Mouse (Mus musculus) layer of hippocampus, adult 9-11 months (tissue): ENCODE measurements around the gene Wapl.
A peak's percentile ranks its signal among the peaks of the same experiment; 100 is the strongest.

ENCODE experiments used
- DNase-seq: peaks from one replicate; pipeline ENCODE4 v3.0.0; 2022

Gene Wapl

DNA sequence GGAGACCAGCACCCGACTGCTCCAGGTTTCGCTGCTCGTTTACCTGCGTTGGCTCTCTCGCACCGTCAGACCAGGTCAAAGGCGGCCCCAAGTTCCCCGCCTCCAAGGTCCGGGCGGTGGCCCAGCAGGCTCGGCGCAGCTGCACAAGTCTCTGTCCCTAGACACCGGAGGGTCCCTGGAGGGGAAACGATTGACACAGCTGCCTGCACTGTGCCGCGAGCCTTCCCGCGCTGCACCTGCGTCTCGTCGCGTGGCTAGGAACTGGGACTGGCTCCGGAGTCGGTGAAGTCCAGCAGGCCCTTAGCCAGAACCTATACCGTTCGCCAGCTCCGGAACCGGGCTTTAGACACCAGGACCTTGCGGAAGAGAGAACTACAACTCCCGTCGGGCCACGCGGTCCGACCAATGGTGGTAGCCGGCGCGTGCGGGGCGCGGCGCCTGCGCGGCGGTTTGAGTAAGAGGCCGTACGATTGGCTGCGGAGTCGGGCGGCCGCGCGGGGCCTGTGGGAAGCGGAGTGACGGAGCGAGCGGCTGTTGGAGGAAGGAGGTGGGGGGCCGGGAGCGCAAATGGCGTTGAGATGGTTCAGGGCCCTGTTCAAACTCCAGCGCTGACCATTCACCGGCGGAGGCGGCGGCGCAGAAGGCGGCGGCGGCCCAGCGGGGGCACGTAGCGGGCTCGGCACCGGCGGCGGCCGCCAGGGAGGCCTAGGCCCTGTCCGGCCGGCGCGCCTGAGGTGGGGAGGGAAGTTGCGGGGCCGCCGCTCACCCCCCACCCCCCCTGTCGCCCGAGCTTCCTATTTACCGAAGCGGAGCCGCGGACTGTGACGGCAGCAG is at the start of gene Wapl:
TSS of gene Wapl (plus strand) at position 534 of the 834 bp plus-strand sequence.
- peak; percentile 97 for DNase-seq

DNA sequence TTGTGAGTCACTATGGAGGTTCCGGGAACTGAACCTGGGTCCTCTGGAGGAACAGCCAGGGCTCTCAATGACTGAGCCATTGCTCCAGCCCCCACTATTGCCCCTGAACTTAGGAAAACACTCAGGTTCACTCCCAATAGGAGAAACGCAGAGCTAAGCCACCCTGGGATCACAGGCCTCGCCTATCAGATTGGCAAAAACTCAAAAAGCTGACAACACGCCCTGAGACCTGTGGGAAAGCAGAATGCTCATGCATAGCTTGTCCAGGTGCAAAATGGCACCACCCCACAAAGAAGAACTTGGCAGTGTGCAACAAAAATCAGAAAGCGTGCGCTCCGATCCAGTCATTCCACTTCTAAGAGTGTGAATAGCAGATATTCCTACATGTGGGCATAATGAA is 46.9 kb upstream of the Wapl start:
- DNase-seq, result no peak

DNA sequence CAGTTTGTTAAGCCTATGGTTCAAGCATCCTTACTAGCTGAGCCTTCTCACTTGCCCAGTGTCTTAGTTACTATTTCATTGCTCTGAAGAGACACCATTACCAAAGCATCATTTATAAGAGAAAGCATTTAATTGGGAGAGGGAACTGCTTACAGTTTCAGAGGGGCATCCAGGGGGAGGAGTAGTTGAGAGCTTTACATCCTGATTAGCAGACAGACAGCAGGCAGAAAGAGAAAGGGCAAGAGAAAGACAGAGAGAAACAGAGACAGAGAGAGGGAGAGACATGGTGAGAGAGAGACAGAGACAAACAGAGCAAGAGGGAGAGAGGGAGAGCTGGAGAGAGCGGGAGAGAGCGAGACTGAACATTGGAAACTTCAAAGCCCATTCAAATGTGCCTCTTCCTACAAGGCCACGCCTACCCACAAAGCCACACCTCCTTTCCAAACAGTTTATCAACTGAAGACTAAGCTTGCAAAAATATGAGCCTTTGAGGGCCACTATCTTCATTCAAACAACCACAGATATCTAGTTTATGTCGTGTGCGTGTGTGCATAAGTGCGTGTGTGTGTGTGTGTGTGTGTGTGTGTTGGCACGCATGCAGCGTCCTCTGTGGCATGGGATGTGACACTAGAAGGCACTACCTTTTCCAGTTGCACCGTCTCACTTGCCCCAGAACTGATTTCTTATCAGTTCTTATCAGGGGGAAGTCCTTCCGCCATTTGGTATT is 40.8 kb upstream of the Wapl start:
- no peak for DNase-seq

DNA sequence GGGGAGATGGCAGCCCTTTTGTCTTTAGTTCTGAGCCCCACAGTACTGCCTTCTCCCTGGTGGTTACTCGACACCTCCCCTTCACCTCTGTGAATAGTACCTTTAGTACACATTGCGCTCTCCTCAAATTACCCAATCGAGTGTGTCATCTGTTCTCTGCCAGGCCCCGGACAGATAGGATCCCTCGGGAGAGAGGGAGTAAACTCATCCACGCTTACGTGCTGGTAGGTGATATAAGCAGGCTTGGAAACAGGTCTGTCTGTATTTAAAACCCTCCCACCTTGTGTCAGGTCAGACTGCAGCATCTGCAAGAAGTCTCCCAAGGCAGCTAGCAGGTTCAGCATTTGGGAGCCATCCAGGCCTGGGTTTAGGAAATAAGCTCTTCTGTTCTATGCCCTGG is 38.5 kb upstream of the Wapl start:
- DNase-seq, result no peak

DNA sequence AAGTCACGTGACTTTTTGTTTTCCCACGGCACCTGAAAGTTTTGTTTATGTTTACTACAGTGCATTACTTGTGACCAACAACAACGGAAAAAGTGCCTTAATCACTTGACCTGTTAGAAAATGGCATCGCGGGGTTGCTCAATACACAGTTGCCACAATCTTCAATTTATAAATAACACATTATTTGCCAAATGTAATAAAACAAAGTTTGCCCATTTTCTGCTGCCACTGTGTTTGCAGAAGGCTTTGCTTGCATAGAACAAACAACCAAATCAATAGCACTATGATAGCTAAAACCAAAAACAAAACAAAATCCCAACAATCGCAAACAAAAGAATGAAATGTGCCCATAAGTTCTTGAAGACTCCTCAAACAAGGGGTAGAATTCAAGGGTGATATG is 38.0 kb upstream of the Wapl start:
- no peak for DNase-seq

DNA sequence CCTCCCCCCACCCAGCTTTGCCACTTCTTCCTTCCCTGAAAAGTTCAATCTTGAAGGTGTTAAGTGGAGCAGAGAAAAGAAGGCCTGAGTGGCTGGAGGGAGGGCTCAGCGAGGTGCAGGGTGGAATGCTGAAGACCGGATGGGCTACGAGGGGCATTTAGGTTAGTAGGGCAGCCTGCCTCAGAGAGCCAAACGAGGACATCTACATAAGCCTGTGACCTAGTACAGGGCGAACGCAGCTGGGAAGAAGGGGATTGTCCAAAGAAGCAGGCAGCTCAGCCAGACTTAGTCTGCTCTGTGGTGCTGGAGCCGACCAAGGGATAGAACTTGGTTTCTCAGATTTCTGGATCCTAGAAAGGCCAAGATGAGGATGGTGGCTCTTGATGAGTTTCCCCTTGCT is 29.6 kb upstream of the Wapl start:
- DNase-seq, result no peak

DNA sequence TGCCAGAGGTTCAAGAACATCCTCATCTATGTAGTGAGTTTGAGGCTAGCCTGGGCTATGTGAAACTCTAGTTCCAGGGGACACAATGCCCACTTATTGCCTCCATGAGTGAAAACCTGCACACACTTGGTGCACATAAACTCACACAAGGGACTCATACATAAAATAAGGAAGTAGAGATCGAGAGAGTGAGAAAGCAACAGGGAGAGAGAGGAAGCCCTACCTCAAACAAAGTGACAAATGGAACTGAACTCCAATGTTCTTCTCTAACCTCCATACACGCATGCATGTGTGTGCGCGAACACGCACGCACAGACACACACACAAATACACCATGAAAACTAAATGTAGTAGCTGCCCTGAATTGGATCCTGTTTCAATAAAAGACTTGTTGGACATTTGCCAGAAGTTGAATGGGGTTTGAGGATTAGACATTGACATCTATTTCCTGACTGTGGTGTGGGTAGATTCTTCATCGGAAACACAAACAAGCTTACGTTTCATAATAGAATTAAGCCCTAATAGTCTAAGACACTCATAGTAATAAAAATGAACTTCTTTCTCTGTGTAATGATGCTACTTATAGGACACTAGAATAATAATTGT is 25.8 kb upstream of the Wapl start:
- no peak for DNase-seq

DNA sequence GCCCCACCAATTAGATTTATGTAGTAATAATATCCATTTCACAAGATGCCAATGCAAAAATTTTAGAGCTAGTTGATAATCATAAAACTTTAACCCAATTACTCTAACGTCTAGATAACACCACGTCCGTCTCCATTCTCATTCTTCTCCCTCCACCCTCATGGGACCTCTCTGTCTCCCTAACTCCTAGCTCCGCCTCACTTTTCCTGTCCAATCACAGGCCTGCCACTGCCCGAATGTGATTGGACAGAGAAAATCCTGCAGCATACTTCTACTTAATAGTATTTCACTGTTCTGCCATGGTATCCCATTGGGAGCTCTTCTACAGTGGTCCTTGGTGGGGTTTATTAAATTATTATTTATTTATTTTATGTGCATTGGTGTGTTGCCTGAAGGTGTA is 16.6 kb upstream of the Wapl start:
- DNase-seq, result no peak

DNA sequence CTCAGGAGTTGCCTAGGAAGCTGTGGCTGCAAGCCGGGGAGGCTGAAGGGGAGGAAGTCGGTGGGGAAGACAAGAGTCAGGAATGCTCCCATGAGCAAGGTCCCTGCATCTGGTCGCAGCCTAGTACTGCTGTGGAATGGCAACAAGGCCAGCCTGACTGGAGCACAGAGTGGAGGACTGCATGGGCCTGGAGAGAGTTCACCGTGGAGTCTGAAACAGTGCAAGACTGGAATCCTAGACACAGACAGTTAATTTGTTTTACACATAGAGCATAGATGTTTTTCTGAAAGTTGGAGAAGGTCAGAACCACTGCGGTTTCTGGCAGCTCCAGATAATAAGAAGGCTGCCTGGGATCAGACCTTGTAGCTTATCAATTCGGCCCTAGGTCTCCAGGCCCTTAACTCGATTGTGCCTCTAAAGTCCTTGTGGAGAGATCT is 13.4 kb upstream of the Wapl start:
- no peak for DNase-seq

DNA sequence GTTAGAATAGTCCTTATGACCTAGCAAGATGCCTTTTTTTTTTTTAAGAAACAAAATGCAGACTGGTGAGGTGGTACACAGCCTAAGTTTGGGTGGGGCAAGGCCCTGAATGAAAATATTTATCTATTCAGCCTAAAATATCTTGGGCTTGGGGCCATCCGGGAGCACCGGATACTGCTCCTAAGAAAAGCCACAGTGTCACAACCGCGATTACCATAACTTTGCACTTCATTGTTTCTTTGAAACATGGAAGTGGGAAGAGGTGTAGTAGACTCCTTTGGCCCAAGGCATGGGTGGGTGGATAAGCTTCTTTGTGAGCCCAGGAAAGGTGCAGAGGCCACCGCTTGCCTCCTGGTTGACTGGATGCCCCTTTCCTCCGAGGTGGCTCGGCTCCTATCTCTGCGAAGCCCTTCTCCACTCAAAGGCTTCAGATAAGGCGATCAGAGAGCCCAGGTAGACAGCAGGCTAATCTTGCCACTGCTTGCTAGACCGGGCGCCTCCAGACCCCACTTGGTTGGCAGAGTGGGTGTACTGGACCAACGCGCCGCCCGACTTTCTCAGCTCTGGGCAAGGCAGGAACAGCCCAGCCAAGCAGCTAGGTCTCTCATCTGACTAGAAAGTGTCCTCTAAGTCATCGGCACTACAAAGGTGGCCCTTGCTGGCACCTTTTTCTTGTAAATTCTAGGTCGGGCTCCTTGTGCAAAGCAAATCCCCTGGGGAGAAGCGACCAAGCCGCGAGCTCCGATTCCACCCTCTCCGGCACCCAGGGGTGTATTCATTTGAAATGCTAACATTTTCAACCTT is 12.7 kb upstream of the Wapl start:
- no peak for DNase-seq

DNA sequence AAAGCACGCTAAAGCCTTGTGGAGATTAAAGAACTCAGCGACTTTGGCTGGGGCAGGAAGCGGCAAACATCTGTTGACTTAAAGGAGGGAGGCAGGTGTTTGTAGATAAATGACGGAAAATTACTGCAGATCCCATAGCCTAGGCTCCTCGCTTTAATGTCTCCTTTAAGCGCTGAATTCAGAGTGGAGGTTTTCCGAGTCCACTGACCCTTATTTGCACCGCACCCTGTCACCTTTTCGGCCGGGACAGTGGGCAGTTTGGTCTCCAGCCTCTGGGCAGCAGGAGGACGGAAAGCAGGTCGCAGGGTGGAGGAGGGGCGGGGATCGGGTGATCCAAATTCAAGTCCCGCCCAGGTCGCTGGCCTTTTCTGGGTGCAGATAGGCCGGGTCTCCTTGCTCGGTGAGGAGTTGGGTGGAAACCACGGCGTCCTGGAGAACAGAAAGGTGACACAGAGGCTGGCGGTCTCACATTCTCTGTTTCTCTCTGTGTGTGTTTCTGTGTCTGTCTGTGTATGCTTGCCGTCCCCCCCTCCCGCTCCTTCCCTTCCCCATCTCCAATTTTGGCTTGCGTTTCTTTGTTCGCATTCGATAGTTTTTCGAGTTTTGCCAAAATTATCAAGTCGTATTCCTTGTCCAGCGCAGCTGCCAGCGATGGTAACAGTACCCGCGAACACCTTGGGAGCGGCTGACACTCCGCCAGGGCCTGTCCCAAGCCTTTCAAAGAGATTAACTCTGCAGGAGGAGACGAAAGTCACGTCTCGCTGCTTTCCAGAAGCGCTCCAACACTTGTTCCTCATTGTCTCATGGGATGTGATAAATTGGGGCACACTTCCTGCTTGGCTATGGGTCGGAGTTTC is 11.9 kb upstream of the Wapl start:
- DNase-seq, result peak; percentile 12

DNA sequence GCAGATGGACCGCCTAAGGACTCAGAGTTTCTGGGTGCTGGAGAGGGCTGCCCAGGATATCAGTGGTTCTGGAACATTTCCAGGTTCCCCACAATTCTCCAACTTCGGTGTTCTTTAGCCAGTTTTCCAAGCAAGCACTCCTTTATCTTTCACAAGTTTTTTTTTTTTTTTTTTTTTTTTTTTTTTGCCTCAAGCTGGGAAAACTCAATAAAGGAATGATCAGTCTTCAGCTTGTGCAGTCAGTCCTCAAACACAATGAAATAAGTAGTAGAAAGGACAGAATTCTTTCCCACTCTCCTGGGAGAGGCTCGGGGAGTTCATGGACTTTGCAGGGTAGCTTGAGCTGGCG is 11.3 kb upstream of the Wapl start:
- DNase-seq, result no peak

DNA sequence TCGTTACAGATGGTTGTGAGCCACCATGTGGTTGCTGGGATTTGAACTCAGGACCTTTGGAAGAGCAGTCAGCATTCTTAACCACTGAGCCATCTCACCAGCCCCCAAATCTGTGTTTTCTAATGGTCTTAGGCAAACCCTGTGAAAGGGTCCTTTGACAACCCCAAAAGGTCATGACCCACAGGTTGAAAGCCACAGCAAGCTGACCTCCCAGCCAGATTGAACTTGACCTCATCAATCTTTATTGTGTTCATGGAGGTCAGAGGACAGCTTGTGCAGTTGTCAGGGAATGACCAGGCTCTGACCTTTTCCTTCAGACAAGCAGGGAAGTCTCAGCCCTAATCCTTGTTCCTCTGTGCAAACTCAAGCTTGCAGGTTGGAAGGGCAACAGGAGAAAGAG is 10.3 kb upstream of the Wapl start:
- no peak for DNase-seq

DNA sequence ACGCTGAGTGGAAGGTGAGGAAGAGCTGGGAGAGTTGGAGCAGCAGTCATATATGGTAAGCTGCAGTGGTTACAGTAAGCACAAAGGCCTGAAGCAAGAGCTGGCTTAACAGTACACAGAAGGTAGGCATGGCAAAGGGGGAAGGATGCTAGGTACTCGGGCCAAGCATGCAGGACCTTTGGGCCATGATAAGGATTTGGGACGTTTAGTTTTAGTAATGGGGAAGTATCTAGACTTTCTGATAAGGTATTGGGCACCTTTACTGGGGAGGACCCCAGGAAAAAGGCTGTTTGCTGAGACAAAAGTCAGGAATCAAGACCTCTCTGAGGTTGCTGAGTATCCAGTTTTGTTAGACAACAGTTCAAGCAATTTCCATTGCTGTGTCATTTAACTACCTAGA is 4.6 kb upstream of the Wapl start:
- no peak for DNase-seq

DNA sequence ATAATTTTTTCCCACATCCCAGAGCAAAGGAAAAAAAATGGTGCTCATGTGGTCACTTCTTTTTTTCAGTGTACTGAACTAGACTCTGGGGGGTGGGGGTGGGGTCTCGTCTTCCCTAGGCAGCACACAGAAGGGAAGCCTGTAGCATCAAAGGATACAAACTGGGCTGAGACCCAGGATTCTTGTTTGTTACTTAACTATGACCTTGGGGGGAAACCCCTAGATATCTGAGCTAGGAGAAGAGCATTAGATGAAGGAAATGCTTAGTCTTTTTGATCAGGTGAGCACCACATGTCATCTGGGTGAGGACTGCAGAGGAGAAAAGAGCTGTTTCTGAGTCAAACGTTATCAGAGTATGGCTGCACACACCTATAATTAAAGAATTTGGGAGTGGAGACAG is 3.5 kb upstream of the Wapl start:
- no peak for DNase-seq

DNA sequence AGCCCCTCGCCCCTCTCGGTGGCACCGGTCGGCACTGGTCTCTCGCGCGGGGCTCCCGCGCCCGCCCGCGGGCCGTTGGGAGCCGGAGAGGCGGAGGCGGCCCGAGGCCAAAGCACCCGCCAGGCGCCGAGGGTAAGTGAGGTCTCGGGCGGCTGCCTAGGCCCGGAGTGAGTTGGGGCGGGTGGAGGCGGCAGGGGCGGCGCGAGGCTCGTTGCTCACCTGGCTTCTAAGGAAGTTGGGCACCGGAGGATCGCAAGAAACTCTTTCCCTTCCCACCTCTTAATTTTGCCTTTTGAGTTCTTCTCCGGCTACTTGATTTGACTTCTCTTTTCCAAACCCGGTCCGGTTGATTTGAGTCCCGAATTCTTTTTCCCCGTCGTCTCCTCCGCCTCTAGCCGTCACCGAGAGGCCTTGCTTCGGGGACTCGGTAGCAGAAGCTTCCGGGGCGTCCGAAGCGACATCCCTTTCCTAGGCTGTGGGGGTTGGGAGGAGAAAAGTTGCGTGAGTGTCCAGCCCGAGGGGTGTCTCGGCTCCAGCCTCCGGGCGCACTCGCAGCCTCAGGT is 582 bp downstream of the Wapl start:
- no peak for DNase-seq

DNA sequence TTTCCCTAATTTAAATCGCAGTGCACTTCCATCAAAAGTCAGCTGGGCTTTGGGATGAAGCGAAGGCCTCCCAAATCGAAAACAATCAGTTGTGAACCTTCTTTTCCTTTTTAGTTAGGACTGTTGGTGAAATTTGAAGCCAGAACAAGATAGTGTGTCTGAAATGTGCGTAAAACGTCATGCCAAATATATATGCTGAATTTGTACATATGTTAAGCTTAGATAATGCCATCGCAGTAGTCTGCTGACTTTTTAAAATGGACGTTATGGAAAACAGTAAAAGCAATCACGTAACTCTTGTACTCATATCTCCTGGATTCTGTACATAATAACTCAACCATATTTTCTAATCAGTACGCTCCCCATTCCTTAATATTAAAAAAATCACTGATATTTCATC is 1.2 kb downstream of the Wapl start:
- no peak for DNase-seq

DNA sequence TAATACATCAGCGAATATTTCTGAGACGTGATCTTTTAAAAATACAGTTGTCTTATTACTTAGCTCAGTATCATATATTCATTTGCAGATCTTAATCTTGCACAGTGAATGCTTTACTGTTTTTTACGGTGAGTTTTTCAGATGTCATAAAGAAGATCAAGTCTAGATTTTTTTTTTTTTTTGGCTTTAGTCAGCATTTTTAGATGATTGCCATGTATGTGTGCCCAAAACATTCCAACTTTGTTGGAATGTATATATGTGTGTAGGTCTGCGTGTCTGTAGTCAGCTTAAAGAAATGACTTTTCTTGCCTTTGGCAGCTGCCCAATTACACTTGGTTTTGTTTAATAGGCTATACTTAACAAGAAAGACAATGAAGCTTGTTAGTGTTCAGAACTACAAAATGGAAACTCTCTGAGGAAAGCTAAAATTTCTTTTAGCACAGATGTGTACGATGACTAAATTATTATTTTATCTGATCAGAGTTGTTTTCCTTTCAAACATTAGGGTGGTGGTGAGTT is 1.7 kb downstream of the Wapl start:
- no peak for DNase-seq

DNA sequence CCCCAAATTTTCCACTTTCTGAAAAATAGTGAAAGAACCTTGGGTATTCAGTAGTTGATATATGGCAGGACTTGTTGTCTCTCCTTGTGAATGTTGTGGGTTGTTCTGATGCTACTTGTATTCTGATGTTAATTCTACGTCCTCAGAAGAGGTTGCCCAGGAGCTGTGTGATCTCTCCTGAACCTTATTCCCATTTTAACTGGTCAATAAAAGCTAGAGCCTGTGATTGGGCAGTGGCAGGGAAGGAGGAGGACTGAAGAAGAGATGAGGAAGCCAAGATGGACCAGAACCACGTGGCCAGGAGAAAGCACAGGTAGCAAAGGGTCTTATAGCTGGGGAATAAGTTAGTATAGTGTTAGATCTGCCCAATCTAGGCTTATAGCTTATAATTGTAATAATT is 7.1 kb downstream of the Wapl start:
- no peak for DNase-seq

DNA sequence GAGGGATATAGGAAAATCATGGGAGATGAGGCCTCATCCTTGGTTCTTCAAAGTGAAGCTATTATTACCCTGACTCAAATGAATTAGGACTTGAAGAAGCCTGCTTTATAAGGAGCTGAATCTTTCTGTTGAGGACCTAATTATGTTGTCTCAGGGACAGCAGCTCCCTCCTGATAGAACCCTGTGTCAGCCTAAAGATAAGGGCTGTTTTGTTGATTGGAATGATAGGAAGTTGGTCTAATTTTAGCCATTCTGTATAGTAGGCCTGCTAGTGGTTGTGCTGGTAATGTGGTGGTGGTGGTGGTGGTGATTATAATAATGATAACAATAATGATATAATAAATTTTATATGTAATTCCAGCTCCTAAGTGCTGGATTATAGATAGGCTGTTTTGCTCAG is 11.3 kb downstream of the Wapl start:
- DNase-seq, result no peak

DNA sequence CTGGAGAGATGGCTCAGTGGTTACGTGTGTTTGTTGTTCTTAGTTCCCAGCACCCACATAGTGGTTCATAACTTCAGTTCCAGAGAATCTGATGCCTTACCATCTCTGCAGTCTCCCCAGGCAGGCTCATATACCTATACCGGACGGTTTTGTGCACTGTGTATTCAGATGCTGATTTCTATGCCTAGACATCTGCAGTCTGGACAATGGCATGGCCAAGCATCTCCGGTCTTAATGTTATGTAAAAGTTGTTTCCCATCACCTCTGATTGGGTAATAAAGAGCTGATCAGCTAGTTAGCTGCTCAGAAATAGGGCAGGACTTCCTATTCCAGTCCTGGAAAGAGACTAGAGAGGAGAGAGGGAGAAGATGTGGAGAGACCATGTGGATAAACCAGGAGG is 20.2 kb downstream of the Wapl start:
- DNase-seq, result no peak

DNA sequence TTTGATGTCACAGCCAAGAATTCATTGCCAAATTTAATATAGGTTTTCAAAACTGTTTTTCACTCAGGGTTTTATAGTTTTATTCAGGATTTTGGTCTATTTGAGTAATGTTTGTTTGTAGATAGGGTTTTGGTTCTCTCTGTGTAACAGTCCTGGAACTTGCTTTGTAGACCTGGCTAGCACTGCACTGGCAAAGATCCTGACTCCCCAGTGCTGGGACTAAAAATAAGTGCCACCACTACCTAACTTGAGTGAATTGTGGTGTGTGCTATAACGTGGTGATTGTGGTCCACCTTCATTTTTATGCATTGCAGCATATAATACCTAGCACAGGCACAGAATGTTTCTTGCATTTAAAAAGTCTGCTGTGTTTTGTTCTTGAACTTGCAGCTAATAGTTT is 23.6 kb downstream of the Wapl start:
- no peak for DNase-seq
